Mouse (Mus musculus): ENCODE measurements around the gene Mef2d.

Mef2d gene

DNA sequence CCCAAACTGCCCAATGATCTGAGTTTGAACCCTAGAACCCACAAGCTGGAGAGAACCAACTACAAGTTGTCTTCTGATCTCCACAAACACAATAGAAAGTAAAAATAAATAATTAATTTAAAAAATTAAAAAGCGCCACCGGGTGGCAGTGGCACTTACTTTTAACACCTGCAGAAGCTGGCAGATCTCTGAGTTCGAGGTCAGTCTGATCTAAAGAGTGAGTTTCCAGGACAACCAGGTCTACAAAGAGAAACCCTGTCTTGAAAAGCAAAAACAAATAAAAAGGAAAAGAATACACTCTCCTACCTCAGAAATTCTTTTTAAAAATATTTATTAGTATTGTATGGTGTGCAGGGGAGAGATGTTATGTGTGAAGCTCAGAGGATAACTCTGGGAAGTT lies 4.4 kb upstream of the Mef2d start:
- in situ Hi-C loops (cut with MboI, MseI), result no loop called here

DNA sequence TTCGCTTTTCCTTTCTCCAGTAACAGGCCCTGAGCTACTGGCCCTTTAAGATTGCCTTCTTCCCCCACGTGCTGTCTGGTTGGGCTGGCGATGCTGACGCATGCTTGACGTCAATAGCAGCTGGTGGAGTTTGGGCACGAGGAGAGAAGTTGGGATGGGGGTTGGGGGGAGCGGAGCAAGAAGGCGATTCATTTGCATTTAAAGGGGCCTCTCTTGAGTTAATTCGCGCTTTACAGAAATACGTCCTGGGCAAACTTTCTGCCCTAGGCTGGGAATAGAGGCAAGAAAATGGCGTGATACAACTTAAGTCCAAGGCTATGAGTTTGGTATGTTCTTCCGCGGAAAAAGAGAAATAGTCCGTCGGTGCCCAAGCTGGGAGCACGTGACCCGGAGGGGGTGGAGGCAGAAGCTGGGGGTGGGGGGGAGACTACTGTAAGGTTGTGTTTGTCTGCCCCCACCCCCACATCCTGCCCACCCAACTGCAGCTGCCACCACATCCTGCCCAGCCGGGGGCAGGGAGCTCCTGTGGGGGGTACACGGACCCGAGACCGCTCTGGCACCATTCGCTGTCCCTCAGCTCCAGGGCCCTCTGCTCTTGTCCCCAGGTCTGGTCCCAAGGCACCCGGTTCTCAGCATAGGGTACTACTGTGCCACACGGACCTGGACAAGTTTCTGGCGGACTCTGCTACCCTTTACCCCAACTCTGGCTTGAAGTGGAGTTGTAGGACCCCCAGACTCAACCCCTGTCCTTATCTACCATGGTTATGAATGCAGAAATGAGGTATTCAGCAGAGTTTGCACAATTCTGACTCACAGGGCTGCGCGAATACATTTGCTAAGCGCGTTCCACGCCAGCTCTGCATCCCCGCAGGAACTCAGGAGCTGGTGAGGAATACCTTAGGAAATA lies 3.6 kb upstream of the Mef2d start:
- in situ Hi-C loops (cut with MboI, MseI), result no loop called here

DNA sequence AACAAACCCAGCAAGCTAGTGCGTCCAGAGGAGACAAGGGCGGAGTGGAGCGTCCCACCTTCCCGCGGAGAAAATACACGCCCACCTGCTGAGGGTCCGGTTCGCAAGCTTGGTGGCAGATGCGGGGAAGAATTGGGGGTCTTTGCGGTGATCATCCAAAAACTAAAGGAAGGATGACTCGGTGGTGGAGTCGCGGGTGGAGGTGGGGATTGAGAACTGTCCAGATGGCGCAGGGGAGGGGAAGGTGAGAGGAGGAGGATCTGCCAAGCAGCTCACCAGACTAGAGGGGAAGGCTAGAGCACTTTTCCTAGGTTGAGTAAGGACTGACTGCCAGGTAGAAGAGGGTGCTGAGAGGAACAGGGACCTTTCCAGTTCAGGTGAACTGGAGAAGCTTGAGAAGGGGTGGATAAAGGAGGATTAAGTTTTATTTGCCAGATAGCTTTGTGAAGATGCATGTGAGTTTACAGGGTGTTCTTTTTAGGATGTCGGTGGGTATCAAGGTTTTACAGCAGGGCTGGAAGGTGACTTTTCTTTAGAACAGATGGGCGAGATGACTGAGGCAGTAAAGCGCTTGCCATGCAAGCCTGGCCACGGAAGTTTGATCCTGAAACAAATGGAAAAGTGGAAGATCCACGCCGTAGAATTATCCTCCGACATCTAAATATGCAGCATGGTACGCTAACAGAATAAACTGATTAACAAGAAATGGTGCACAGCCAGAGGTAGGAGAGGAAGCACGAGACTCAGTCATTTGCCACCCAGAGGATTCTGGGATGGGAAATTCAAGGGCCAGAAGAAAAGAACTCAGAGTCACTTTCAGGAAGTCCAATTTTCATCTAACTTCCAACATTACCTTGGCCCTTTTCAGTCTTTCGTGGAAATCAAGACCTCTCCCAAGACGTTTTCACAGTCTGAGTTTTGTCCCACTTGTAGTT lies 2.7 kb upstream of the Mef2d start:
- in situ Hi-C loops (cut with MboI, MseI), result loop anchor here (5.0 to 10.0 kb wide), 2 partner anchors 38 to 1915 kb away; partner anchors contain the start of gene Lrba

DNA sequence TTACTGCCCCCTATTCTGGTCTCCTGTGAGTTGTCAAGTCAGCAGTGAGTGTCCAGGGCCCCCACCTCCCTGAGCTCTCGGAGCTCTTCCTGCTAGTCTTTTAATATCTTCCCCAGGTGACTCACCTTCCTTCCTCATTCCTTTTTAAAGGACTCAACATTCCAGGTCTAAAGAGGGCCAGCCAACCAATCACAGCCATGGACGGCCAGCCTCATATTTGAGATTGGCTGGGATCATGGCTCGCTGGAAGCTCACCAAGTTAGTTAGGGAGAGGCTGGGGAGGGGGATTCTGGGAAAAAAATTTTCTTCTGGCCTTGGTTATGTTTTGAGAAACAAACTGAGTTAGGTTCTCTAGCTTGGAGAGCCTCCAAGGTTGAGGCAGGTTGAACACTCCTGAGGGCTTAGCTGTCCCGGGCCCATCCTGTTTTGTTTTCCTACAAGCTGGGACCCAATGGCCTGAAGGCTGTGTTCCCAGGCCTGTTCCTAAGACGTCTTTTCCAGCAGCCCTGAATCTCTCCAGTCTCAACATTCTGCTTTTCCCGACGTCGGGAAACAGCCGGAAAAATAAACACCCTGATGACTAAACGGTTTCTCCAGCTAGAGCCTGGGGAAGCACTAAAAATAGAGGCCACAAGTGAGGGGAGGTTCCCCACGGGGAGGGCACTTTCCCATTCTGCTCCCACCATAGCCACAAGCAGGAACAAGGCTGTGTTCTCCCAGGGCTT lies 1.8 kb upstream of the Mef2d start:
- in situ Hi-C loops (cut with MboI, MseI), result loop anchor here (5.0 to 10.0 kb wide), 2 partner anchors 37 to 1916 kb away; partner anchors contain the start of gene Lrba

DNA sequence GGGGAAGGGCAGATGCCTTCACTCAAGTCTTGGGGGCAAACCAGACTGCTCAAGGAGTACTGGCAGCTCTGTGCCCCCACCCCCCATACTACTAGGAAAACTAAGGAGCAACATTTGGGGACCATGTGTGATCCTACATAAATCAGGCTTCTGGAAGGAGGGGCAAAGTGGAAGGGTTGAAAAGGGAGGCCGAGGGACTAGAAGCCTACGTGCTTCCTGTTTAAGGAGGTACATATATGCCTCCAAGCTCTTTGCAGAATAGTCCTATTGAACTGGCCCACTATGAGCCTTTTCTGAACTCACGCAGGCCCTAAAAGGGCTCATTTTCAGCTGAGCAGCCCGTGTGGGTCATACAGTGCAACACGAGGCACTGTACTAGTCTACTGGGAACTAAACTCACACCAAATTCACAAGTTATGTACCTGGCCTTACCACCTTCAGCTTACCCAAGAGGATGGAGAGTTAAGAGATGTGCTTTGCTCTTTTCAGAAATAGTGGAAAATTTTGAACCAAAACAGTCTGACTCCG lies 1.2 kb upstream of the Mef2d start:
- in situ Hi-C loops (cut with MboI, MseI), result loop anchor here (5.0 to 10.0 kb wide), 2 partner anchors 36 to 1916 kb away; partner anchors contain the start of gene Lrba

DNA sequence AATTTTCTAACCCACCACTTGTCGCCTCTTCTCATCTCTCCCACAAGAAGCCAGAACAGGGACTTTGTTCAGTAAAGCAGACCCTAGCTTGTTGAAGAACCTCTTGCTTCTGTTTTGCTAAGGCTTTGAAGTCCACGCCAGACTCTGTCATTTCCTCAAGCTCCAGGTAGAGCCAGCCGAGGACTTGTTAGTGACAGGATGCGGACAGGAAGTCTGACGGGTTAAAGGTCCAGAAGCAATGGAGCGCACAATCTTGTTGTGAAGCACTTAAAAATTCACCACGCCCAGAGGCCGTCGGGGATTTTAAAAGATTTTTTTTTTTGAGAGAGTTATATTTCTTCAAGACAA lies 759 bp upstream of the Mef2d start:
- in situ Hi-C loops (cut with MboI, MseI), result loop anchor here (5.0 to 10.0 kb wide), 2 partner anchors 36 to 1917 kb away; partner anchors contain the start of gene Lrba

DNA sequence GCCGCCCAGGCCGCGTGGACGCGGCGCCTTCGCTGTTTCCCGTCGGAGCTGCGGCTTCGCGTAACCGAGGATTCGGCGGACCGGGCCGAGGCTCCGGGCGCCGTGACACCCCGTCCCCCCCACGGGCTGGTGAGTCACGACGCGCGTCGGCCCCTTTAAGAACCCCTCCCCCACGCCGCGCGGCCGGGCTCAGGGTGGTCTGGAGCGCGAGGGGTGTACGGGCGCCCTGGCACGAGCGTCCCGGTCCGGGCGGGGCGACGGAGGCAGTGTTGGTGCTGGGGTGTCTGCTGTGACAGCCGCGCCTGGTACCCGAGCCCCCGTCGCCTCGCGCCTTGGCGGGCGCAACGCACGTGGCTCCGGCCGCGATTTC lies 359 bp downstream of the Mef2d start:
- in situ Hi-C loops (cut with MboI, MseI), result loop anchor here (5.0 to 10.0 kb wide), 2 partner anchors 35 to 1918 kb away; partner anchors contain the start of gene Lrba

DNA sequence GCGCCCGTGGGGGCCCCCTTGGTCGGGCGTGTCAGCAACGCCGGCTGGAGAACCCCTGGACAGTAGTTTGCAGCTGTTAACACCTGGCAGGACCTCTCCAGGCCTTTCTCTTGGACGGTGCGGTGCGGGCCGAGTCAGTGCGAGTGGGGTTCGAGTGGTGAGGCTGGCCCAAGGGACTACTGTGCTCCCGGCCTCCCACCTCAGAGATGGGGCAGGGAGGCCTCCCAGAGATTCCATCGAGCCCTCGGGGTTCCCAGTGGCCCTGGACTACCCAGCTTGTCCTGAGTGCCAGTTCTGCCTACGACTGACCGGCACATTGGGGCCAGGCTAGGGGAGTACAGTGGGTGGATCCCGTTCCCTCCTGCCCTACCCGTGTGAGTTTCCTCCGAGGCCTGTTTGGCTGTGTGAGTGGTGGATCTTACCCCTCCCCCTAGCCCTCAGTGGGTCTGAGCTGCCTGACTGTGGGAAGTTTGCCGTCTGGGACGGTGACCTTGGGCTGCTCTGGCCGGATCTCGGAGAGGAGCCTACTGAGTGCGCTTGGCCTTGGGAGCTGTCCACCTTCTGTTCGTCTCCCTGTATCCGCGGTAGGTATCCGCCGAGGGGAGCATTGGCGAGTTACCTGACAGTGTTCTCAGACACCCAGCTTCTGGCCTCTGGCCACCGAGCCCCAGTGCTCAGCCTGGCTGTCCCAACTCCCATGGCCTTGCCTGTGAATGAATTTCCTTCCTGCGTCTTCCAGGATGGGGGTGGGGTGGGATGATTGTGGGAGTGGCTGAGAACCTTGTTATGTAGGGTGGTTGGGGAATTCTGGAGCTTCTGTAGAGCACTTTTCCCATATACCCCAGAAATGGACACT lies 972 bp downstream of the Mef2d start:
- in situ Hi-C loops (cut with MboI, MseI), result loop anchor here (5.0 to 10.0 kb wide), 2 partner anchors 34 to 1918 kb away; partner anchors contain the start of gene Lrba

DNA sequence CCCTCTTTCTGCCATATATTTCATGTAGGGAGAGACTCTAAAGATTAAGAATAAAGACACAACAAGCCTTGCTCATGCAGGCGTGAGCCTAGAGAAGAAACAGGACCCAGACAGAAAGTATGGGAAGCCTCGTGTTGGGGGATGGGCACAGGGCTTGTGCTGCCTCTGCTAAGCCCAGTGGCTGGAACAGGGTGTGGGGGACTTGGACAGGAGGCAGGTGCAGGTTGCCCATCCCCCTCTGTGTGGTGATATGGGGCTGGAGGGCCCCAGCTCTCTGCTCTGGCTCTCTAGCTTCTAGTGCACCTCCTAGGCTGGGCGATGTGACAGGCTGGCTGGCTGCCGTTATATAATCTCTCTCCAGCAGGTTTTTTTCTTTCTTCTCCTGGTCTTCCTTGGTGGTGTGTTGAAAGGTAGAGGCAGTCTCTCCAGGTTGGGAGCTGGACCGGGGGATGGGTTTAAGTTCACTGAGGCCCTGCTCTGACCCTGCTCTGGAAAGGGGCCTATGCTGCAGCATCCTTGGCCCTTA lies 1.9 kb downstream of the Mef2d start:
- in situ Hi-C loops (cut with MboI, MseI), result loop anchor here (5.0 to 10.0 kb wide), 2 partner anchors 33 to 1919 kb away; partner anchors contain the start of gene Lrba

DNA sequence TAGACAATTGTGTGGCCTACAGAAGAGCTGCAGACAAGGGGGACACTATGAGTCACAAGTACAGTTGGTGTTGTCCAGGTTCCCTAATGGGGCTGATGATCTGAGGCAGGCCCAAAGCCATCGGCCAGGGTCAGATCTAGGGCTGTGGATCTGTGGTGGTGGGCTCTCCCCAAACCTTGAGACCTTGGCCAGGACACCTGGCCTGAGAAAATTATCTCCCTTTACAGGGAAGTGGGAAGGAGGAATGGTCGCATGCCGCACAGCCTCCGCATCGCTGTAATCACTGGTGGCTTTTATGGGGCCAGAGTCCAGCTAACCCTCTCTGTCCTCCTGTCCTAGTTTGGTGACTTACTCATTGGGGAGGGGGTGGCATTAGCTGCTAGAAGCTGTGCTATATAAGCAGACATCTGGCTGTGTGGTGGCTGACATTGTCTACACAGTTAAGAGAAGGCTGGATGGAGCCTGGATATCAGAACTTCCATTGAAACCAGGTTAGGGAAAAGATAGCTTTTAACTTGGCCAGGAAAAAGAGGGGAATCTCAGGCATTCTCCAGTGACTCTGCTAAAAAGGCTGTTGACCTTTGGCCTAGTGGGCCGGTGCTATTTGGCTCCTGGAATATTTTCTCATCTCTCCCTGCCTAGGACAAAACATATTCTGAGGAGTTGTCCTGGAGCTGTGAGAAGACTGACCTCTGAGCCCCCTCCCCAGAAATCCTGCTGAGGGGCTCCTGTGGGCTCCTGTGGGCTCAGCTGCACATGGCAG lies 2.7 kb downstream of the Mef2d start:
- in situ Hi-C loops (cut with MboI, MseI), result loop anchor here (5.0 to 10.0 kb wide), 3 partner anchors 32 to 1920 kb away; partner anchors contain the start of genes Lmna and Lrba

DNA sequence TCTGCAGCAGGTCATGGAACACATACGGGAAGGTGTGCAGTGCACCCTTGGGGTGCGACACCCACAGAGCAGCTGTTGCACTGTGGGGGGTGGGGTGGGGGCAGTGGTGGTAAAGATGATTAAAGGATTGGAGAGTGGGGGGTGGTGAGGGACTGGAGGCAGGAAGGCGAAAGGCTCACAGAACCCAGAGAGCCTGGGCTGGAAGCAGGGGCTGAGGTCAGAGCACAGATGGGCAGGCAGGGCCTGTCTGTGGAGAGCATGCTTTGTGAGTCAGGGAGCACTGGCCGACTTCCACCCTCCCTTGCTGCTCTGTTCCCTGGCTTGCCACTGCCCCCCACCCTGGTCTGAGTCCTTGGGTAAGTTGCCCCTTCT lies 3.2 kb downstream of the Mef2d start:
- in situ Hi-C loops (cut with MboI, MseI), result loop anchor here (5.0 to 10.0 kb wide), 2 partner anchors 362 to 1921 kb away; partner anchors contain the start of genes Lmna and Lrba

DNA sequence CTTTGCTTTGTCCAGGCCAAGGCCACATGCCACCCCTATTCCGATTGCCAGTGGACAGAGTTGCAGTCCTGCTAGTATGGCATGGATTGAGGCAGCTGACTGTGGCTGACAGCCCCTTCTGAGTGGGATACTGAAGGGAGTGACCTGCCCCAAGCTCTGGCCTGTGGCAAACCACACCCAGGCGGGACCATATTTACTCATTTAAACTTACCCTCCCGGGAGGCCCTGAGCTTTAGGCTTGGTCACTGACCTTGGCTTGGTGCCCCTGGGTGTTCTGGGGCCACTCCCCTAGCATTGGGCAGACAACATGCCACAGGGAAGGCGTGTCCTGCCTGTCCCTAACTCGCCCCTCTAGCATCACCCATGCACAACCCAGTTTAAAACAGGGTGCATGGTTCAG lies 3.8 kb downstream of the Mef2d start:
- in situ Hi-C loops (cut with MboI, MseI), result loop anchor here (5.0 to 10.0 kb wide), 2 partner anchors 361 to 1921 kb away; partner anchors contain the start of genes Lmna and Lrba

DNA sequence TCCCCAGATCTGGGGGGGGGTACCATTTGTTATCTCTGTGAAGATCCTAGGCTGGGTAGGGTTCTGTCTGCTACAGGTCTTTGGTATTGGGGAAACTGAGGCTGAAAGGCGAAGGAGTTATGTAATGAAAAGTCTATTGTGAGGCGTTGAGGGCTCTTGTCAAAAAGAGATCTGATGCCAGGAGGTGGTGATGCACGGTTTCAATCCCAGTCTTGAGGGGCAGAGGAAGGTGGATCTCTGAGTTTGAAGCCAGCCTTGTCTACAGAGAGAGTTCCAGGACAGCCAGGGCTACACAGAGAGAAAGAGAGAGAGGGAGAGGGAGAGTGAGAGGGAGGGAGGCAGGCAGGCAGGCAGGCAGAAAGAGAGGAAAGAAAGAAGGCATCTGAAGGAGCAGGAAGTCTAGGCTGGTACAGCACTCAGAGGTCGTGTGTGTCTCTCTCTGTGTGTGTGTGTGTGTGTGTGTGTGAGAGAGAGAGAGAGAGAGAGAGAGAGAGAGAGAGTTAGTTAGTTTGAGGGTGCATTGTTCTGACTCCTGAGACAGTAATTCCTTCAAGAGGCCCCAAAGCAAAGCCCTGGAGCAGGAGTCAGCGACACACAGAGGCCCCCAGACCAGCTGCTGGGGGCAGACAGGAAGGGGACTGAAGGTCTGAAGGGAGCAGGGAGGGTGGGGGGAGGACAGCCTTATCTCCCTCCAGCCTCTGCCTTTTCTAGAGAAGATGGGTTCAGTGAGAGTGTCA lies 4.4 kb downstream of the Mef2d start:
- in situ Hi-C loops (cut with MboI, MseI), result loop anchor here (5.0 to 10.0 kb wide), 2 partner anchors 361 to 1922 kb away; partner anchors contain the start of genes Lmna and Lrba

DNA sequence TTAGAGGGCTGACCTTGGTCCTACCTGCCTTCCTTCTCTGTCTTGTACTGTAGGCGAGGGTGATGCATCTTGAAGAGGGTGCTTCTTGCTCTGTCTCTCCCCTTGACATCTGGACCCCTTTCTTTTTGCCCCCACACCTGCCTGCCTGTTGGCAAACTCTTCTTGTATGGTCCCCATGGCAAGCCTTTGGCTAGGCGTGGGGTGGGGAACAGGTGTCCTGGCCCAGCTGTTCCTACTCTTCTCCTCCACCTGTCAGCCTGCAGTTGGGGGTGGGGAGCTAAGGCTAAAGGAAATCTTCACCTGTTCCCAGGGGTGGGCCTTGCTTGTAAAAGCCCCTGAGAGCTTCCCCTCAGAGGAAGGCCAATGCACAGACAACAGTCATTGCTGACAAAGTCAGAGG lies 5.3 kb downstream of the Mef2d start:
- in situ Hi-C loops (cut with MboI, MseI), result loop anchor here (5.0 to 10.0 kb wide), 2 partner anchors 360 to 1923 kb away; partner anchors contain the start of genes Lmna and Lrba

DNA sequence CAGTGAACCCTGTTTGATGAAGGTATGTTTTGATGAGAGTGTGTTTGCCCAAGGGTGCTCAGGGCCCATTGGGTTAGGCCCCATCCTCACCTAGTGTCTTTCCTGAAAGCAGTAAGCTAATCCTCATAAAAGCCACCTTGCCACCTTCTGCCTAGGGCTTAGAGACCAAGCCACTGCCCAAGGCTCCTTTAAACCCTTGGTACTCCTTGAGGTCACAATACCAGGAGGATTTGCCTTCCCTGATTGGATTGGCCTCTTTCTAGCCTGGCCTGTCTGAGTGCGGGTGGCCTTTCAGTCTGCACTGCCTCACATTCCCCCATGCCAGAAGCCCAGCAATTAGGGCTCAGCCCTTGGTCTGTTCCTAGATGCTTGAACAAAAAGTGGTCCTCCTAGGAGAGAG lies 5.7 kb downstream of the Mef2d start:
- in situ Hi-C loops (cut with MboI, MseI), result loop anchor here (5.0 to 10.0 kb wide), 2 partner anchors 359 to 1923 kb away; partner anchors contain the start of genes Lmna and Lrba

DNA sequence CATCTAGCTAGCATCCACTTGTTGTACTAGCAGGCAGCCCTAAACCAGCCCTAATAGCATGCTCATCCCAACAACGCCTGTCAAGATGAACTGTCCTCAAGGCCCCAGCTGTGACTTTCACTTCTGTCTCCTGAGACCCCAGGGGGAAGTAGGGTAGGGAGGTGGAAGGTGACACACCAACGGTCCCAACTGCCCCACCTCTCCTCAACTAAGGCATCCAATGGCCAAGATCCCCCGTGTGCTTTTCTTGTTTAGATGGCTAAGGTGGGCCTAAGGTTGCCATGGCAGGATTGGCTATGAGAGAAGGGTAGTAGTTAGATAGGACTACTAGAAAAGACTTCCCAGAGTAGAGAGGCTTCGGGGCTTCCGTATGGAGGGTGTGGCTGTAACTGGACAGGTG lies 6.2 kb downstream of the Mef2d start:
- in situ Hi-C loops (cut with MboI, MseI), result loop anchor here (5.0 to 10.0 kb wide), 2 partner anchors 359 to 1924 kb away; partner anchors contain the start of genes Lmna and Lrba

DNA sequence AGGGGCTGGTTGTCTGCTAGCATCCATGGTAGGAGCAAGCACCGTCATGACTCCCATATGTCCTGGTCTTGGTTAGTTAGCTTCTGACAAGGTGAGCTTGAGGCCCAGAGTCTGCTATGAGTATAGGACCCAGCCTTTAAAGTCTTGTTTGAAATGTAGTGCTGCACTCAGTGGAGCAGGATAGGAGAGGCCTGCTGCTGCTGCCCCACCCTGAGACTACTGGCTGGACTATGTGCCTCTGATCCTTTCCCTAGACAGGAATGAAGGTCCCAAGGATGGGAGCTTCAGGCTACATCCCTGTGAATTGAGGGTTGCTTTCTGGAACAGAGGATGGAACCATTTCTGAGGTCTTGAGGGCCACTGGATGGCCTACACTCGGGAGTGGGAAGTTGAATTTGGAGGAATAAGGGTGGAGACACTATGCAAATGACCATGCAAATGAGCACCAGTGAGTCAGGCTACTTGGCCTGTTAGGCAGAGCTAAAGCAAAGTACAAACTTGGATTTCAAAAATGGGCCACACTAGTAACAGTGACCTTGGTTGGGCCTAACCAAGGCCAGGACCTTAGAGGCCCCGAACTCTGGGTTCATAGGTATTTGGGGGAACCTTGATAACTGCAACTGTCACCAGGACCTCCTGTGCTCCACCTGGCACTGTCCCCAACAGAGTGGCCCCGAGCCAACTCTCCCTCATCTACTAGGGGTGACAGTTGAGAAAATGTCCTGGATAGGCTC lies 6.8 kb downstream of the Mef2d start:
- in situ Hi-C loops (cut with MboI, MseI), result loop anchor here (5.0 to 10.0 kb wide), 2 partner anchors 358 to 1924 kb away; partner anchors contain the start of genes Lmna and Lrba

Measured in T-helper 1 cell (primary cell).